ENCODE assay signal across 17 mouse cellular contexts in the genomic region with DNA sequence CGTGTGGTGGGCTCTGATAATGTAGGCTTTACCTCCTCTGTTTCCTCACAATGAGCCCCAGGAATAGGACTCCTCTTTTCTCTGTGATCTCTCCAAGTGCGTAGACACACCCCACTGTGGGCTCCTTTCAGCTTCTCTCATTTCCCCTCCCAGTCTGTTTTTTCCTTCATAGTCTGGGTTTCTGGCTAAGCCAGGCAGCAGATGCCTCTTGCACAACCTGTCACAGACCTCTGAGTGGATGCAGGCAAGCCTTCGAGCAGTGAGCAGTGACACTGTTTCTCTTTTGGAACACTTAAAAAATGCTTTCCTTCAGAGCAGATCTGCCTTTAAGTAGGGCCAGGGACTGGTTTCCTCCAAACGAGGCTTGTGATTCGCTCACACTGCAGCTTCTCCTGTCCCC. TPM values are rescaled to one million over a fixed set of nuclear protein-coding genes. Genes with fewer than 3 reads are reported as not detected.
A peak's percentile ranks its signal among the peaks of the same experiment; 100 is the strongest.
DNase-seq lines count a peak whose midpoint lies in the region; ATAC-seq and TF ChIP-seq lines count a peak whose summit lies in the region.
"Had no signal": no experiment of that assay in that cellular context is flagged by ENCODE, and none has a peak within 500 bp of the region (broad histone marks: within the 10 kb centered on the region; RNA-seq: fewer than 3 reads in every experiment).

No protein-coding gene starts in this region.

- intact Hi-C loops in heart, postnatal 25 days (cut with DNase I), result no loop called here

- DNase-seq in forebrain, postnatal 0 days, result no peak
- no peak for DNase-seq in forebrain, embryonic 14.5 days (ENCODE audit: low spot score)
- DNase-seq in heart, postnatal 25 days (ENCODE audit: low spot score), result peak; percentile 31
- DNase-seq in testis, postnatal 10 days (ENCODE audit: low spot score), result peak; percentile 12
- no peak for DNase-seq in layer of hippocampus, postnatal 14 days (ENCODE audit: low spot score in 2 of 2)
- no peak for DNase-seq in layer of hippocampus, postnatal 25 days (ENCODE audit: extremely low spot score in 1 of 2, low spot score in 1 of 2)
- DNase-seq: cerebellum, adult 8-10 months; gastrocnemius, postnatal 14 days; lung, adult 2 months; lung, postnatal 4 days; right cerebral cortex, adult 18-20 months; thymus, adult 18-20 months had no signal

- no peak overlapping the region for H3K4me3 ChIP-seq in forebrain, postnatal 0 days (ENCODE audit: low read depth, low read length)
- no peak overlapping the region for H3K4me3 ChIP-seq in forebrain, embryonic 14.5 days (ENCODE audit: low read depth, low read length)
- no peak overlapping the region for H3K4me3 ChIP-seq in intestine, embryonic 15.5 days (replicated peaks)
- no peak overlapping the region for H3K4me3 ChIP-seq in intestine, postnatal 0 days (ENCODE audit: low read depth, low read length)
- H3K4me3 ChIP-seq: kidney, embryonic 15.5 days; midbrain, embryonic 13.5 days had no signal

- no peak overlapping the region for H3K4me2 ChIP-seq in forebrain, postnatal 0 days (ENCODE audit: low read depth)
- no peak overlapping the region for H3K4me2 ChIP-seq in forebrain, embryonic 14.5 days (ENCODE audit: low read length)
- H3K4me2 ChIP-seq in intestine, embryonic 15.5 days (replicated peaks), result no peak overlapping the region
- H3K4me2 ChIP-seq in intestine, postnatal 0 days (replicated peaks; ENCODE audit: low read depth), result no peak overlapping the region
- H3K4me2 ChIP-seq: kidney, embryonic 15.5 days; midbrain, embryonic 13.5 days had no signal

- no peak overlapping the region for H3K27ac ChIP-seq in forebrain, postnatal 0 days (ENCODE audit: low read depth, low read length)
- no peak overlapping the region for H3K27ac ChIP-seq in forebrain, embryonic 14.5 days (ENCODE audit: low read depth, low read length)
- H3K27ac ChIP-seq in intestine, embryonic 15.5 days, result peak overlapping the region; percentile 15; the same call in 1 of the 2 replicates
- H3K27ac ChIP-seq in intestine, postnatal 0 days (ENCODE audit: low read depth, low read length), result no peak overlapping the region
- H3K27ac ChIP-seq: kidney, embryonic 15.5 days; midbrain, embryonic 13.5 days had no signal

- peak; percentile 45 for ATAC-seq in forebrain, postnatal 0 days
- ATAC-seq in forebrain, embryonic 14.5 days, result no peak
- no peak for ATAC-seq in intestine, embryonic 15.5 days
- ATAC-seq in intestine, postnatal 0 days, result no peak
- ATAC-seq: midbrain, embryonic 13.5 days; Patski had no signal

- no peaks in the 10 kb centered on the region for H3K4me1 ChIP-seq in forebrain, postnatal 0 days (ENCODE audit: insufficient read depth)
- H3K4me1 ChIP-seq in forebrain, embryonic 14.5 days (ENCODE audit: control insufficient read depth, insufficient read depth, low read length), result no peaks in the 10 kb centered on the region; the same call in 1 of the 2 replicates
- H3K4me1 ChIP-seq in intestine, embryonic 15.5 days (replicated peaks), result peaks cover 3% of the 10 kb centered on the region; the same call in 1 of the 2 replicates
- no peaks in the 10 kb centered on the region for H3K4me1 ChIP-seq in intestine, postnatal 0 days (replicated peaks; ENCODE audit: control insufficient read depth, insufficient read depth, low read length)
- H3K4me1 ChIP-seq: kidney, embryonic 15.5 days; midbrain, embryonic 13.5 days had no signal

- WGBS in forebrain, postnatal 0 days, result 57% methylated on average over 5 of the region's 5 CpGs
- 63% methylated on average over 5 of the region's 5 CpGs for WGBS in forebrain, embryonic 14.5 days
- 45% methylated on average over 5 of the region's 5 CpGs for WGBS in intestine, embryonic 15.5 days
- 65% methylated on average over 5 of the region's 5 CpGs for WGBS in intestine, postnatal 0 days

- H3K9me3 ChIP-seq in forebrain, postnatal 0 days (ENCODE audit: low read length), result no peaks in the 10 kb centered on the region
- H3K9me3 ChIP-seq in forebrain, embryonic 14.5 days (replicated peaks; ENCODE audit: control insufficient read depth, low read length), result no peaks in the 10 kb centered on the region
- no peaks in the 10 kb centered on the region for H3K9me3 ChIP-seq in intestine, embryonic 15.5 days
- no peaks in the 10 kb centered on the region for H3K9me3 ChIP-seq in intestine, postnatal 0 days (ENCODE audit: control insufficient read depth)
- H3K9me3 ChIP-seq: kidney, embryonic 15.5 days; midbrain, embryonic 13.5 days had no signal

- no peak overlapping the region for H3K9ac ChIP-seq in forebrain, postnatal 0 days
- H3K9ac ChIP-seq in forebrain, embryonic 14.5 days (ENCODE audit: low read length), result no peak overlapping the region
- H3K9ac ChIP-seq in intestine, embryonic 15.5 days, result no peak overlapping the region
- H3K9ac ChIP-seq in intestine, postnatal 0 days (ENCODE audit: low read depth, low read length), result no peak overlapping the region
- H3K9ac ChIP-seq: kidney, embryonic 15.5 days; midbrain, embryonic 13.5 days had no signal

- TF ChIP-seq CTCF in forebrain, postnatal 0 days (IDR thresholded peaks at IDR 0.05; ENCODE audit: low read depth), result no peak
- no peak for TF ChIP-seq CTCF in intestine, postnatal 0 days (IDR thresholded peaks at IDR 0.05; ENCODE audit: low read depth)

- H3K36me3 ChIP-seq in forebrain, postnatal 0 days (ENCODE audit: insufficient read depth), result no peaks in the 10 kb centered on the region
- H3K36me3 ChIP-seq in forebrain, embryonic 14.5 days (ENCODE audit: control insufficient read depth, insufficient read depth, low read length), result no peaks in the 10 kb centered on the region
- no peaks in the 10 kb centered on the region for H3K36me3 ChIP-seq in intestine, embryonic 15.5 days
- H3K36me3 ChIP-seq in intestine, postnatal 0 days (ENCODE audit: control insufficient read depth, insufficient read depth), result no peaks in the 10 kb centered on the region
- H3K36me3 ChIP-seq: kidney, embryonic 15.5 days; midbrain, embryonic 13.5 days had no signal

- no peaks in the 10 kb centered on the region for H3K27me3 ChIP-seq in forebrain, postnatal 0 days (ENCODE audit: insufficient read depth, low read length)
- H3K27me3 ChIP-seq in forebrain, embryonic 14.5 days (replicated peaks; ENCODE audit: control insufficient read depth, insufficient read depth, low read length), result no peaks in the 10 kb centered on the region
- no peaks in the 10 kb centered on the region for H3K27me3 ChIP-seq in intestine, embryonic 15.5 days (replicated peaks)
- no peaks in the 10 kb centered on the region for H3K27me3 ChIP-seq in intestine, postnatal 0 days (replicated peaks; ENCODE audit: control insufficient read depth, insufficient read depth, low read length)
- H3K27me3 ChIP-seq: kidney, embryonic 15.5 days; midbrain, embryonic 13.5 days; Patski had no signal

RNA-seq across cellular contexts. Expression of a gene that starts 24.2 kb away (rescaled TPM):
- 3.2 and 4.8 TPM in 2 replicates for total RNA-seq in forebrain, postnatal 0 days (2014; rRNA removed)
- 0.36 and 0.61 TPM in 2 replicates for polyA plus RNA-seq in forebrain, postnatal 0 days (2015; fragmentation: Nextera tagmentation; extraction: Ambion mirVana)
- 0.51 and 0.57 TPM in 2 replicates for polyA plus RNA-seq in forebrain, embryonic 14.5 days (2014; fragmentation: Nextera tagmentation; extraction: Ambion mirVana)
- polyA plus RNA-seq in intestine, embryonic 15.5 days (2015; fragmentation: Nextera tagmentation; extraction: Ambion mirVana), result 0.54 and 0.63 TPM in 2 replicates
- 0.96 and 1.3 TPM in 2 replicates for polyA plus RNA-seq in intestine, postnatal 0 days (2015; fragmentation: Nextera tagmentation; extraction: Ambion mirVana)
- total RNA-seq in heart, postnatal 25 days (2021), result 1 to 10 TPM; 7.7 TPM
- total RNA-seq in layer of hippocampus, postnatal 14 days (2021), result 1 to 10 TPM; 1.4 to 3.2 TPM
- 1 to 10 TPM; 1.5 to 1.8 TPM for total RNA-seq in layer of hippocampus, postnatal 25 days (2021)

Comparison
In these comparisons a context has a peak if more than half of its experiments do, and no peak if none do; other contexts are left out.
1. DNase-seq: peak in heart, postnatal 25 days (single experiment) and testis, postnatal 10 days (single experiment); none in forebrain, postnatal 0 days (single experiment), forebrain, embryonic 14.5 days (single experiment), layer of hippocampus, postnatal 14 days (0 of 2) and layer of hippocampus, postnatal 25 days (0 of 2).